14 mouse cellular contexts compared by ENCODE assay signal in genomic region chr12:88976621-88977020, GRCm38 (mm10).
DNase-seq lines count a peak whose midpoint lies in the region.
"Had no signal": no experiment of that assay in that cellular context is flagged by ENCODE, and none has a peak within 500 bp of the region (broad histone marks: within the 10 kb centered on the region; RNA-seq: fewer than 3 reads in every experiment).

No protein-coding gene starts in this region.

- DNase-seq in adrenal gland, adult (ENCODE audit: inconsistent age in 2 of 2, low spot score in 1 of 2): peak; percentile 28 to 69
- no peak for DNase-seq in adrenal gland, adult 18-20 months (ENCODE audit: low spot score in 2 of 2)
- peak; percentile 19 for DNase-seq in adrenal gland, adult 8-10 months
- no peak for DNase-seq in adrenal gland, postnatal 4 days (ENCODE audit: low spot score in 2 of 2)
- peak; percentile 9 for DNase-seq in adrenal gland, postnatal 10 days
- peak; percentile 13 to 17 for DNase-seq in adrenal gland, postnatal 36 days
- no peak for DNase-seq in cerebellum, postnatal 36 days
- DNase-seq: B cell, adult 2 months; cerebellum, adult 11 months; cerebellum, adult 18-20 months; cerebellum, adult 8-10 months; cerebellum, adult 9-11 months; cerebellum, postnatal 14 days; forebrain, postnatal 0 days had no signal

Comparison
In these comparisons a context has a peak if more than half of its experiments do, and no peak if none do; other contexts are left out.
1. DNase-seq: peak in adrenal gland, adult (2 of 2), adrenal gland, adult 8-10 months (single experiment), adrenal gland, postnatal 10 days (single experiment) and adrenal gland, postnatal 36 days (2 of 2); none in adrenal gland, adult 18-20 months (0 of 2), adrenal gland, postnatal 4 days (0 of 2) and cerebellum, postnatal 36 days (0 of 2).